Mouse (Mus musculus): ENCODE data around the gene Hoxd10.

DNA sequence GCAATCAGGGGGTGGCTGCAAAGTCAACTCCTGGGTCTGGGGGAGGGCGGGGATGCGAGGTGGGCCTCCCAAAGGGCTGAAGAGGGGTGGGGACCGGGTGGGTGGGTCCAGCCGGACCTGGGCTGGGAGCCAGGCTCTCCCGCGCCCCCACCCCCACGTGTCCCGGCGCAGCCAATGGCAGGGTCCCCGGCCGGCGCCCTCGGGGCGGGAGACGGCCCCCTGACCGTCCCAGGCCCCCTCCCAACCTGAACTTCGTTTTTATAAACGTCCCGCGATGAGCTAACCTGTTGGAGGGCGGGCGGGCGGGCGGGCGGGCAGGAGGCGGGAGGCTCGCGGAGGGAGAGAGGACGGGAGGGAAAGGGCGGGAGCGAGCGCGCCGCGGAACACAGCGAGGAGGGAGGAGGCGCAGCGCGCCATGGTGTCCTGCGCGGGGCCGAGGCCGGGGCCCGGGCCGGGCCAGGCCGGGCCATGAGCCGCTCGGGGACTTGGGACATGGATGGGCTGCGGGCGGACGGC lies 23.8 kb upstream of the Hoxd10 start, which contains the start of gene Hoxd13:
- no peak for TF ChIP-seq CTCF (IDR thresholded peaks at IDR 0.05; ENCODE audit: low read depth, low read length)
- no peak for TF ChIP-seq POLR2A (IDR thresholded peaks at IDR 0.05; ENCODE audit: extremely low read depth, insufficient read depth, low read length)
